Mouse (Mus musculus) embryonic facial prominence, embryonic 13.5 days (tissue): ENCODE data around the gene Irak1. TPM values are rescaled to one million over a fixed set of nuclear protein-coding genes. Genes with fewer than 3 reads are reported as not detected.

ENCODE experiments used
- ATAC-seq: fragments of 200-750 bp; cut with Nextera tagmentation; 2 replicates; pipeline ENCODE4 v1.8.0; 2017; ENCODE audit warnings: low read depth; ENCODE audit not compliant: insufficient number of reproducible peaks, insufficient read depth, low FRiP score, low TSS enrichment
- H3K27ac ChIP-seq: fragments of 300-500 bp; sonication (generic); 2 replicates; pipeline ENCODE4 v1.5.1; 2015; ENCODE audit warnings: moderate library complexity, mild to moderate bottlenecking, inconsistent platforms
- H3K27me3 ChIP-seq: fragments of 300-500 bp; sonication (generic); 2 replicates; pipeline ENCODE4 v1.6.1; 2015; ENCODE audit warnings: mild to moderate bottlenecking, inconsistent platforms
- H3K36me3 ChIP-seq: fragments of 300-500 bp; sonication (generic); 2 replicates; pipeline ENCODE4 v1.6.1; 2015; ENCODE audit warnings: mild to moderate bottlenecking, inconsistent platforms
- H3K4me1 ChIP-seq: fragments of 300-500 bp; sonication (generic); 2 replicates; pipeline ENCODE4 v1.6.1; 2015; ENCODE audit warnings: inconsistent platforms
- H3K4me2 ChIP-seq: fragments of 300-500 bp; sonication (generic); 2 replicates; pipeline ENCODE4 v1.6.1; 2015; ENCODE audit warnings: moderate library complexity, mild to moderate bottlenecking, inconsistent platforms
- H3K4me3 ChIP-seq: fragments of 300-500 bp; sonication (generic); 2 replicates; pipeline ENCODE4 v1.5.1; 2015; ENCODE audit warnings: mild to moderate bottlenecking, inconsistent platforms
- H3K9ac ChIP-seq: fragments of 300-500 bp; sonication (generic); 2 replicates; pipeline ENCODE4 v1.6.1; 2015; ENCODE audit warnings: mild to moderate bottlenecking, inconsistent platforms
- H3K9me3 ChIP-seq: fragments of 300-500 bp; sonication (generic); 2 replicates; pipeline ENCODE4 v1.6.1; 2016; ENCODE audit warnings: inconsistent platforms
- WGBS: fragments of 180-500 bp; shearing (Covaris S2); methylation state at CpG from one replicate; pipeline ENCODE4 v1.1.7; 2015; ENCODE audit warnings: mixed read lengths; 5-methylcytosine and 5-hydroxymethylcytosine counted together
- microRNA counts: library from miRNA; unstranded; fragments of <30 nt; microRNA quantifications from one replicate; lab custom pipeline; 2016
- microRNA-seq: library from miRNA; unstranded; fragments of <30 nt; microRNA quantifications from one replicate; pipeline ENCODE4, GENCODE M21; 2016
- polyA plus RNA-seq: library from polyadenylated mRNA; unstranded; fragments of >200 nt; fragmentation: Nextera tagmentation; extraction: Ambion mirVana; gene quantifications from 2 replicates; pipeline ENCODE4 v1.2.1, GENCODE M21; 2015

The Irak1 gene
- polyA plus RNA-seq, 1 experiment from 2014 or later: 60.4 TPM

- ATAC-seq: no peak
- Histone ChIP-seq H3K4me3 (peak overlapping the region; percentile 69), H3K4me1 (peaks cover 21% of the 10 kb centered on the region), H3K4me2 (peak overlapping the region; percentile 71), H3K27me3 (peaks cover 13% of the 10 kb centered on the region; the same call in 1 of the 2 replicates), H3K27ac (peak overlapping the region; percentile 99), H3K36me3 (no peaks in the 10 kb centered on the region), H3K9ac (peak overlapping the region; percentile 78), H3K9me3 (no peaks in the 10 kb centered on the region)
- WGBS: 24% methylated on average over 20 of the region's 20 CpGs
Measured at GRCm38 (mm10) chrX:73965307-73965706, 58.4 kb downstream of the Irak1 start.

DNA sequence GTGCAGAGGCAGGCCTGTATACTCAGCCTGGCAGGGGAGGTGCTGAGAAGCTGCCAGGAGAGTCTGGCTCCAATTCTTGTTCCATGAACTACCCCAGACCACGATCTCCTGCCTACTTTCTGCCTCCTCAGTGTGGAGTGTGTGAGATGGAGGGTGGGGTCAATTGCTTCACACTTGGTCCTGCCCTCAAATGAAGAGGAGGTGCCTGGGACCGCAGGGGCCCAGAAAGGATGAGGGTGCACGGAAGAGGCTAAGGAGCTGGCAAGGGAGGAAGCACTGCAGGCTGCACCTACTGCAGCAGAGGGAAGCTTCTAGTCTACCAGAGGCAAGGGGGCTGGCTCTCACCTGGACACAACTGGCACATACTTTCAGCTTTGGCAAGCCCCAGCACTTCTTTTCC, 59.4 kb downstream of the Irak1 start:
- Histone ChIP-seq H3K27me3 (peaks cover 13% of the 10 kb centered on the region; the same call in 1 of the 2 replicates), H3K4me2 (peak overlapping the region; percentile 71), H3K4me1 (peaks cover 21% of the 10 kb centered on the region), H3K4me3 (peak overlapping the region; percentile 69), H3K9me3 (no peaks in the 10 kb centered on the region), H3K36me3 (peaks cover 2% of the 10 kb centered on the region), H3K27ac (no peak overlapping the region), H3K9ac (peak overlapping the region; percentile 78)
- 44% methylated on average over 3 of the region's 3 CpGs for WGBS
- ATAC-seq: no peak

MicroRNA genes within 50 kb of the gene (microRNA counts, 519-probe panel; counts per million panel counts)
- microRNA mmu-miR-718 (lab: Ali Mortazavi, UCI): 236 counts per million, percentile 44 among the panel's probes with 10 or more counts

Small RNAs within 50 kb of the gene (microRNA-seq; reads per million reads assigned to microRNA genes)
- gene Mir5132 (0.55 reads per million), gene Mir718 (not detected)

Other genes starting within 250 kb of the Irak1 start
- 3.0 and 3.5 TPM in 2 replicates for gene Srpk3, start 249.5 kb downstream of the Irak1 start, polyA plus RNA-seq
- gene Idh3g, start 237.0 kb downstream of the Irak1 start, polyA plus RNA-seq: 204 and 207 TPM in 2 replicates
- gene Ssr4, start 236.9 kb downstream of the Irak1 start, polyA plus RNA-seq: 182 and 192 TPM in 2 replicates
- 1.7 and 2.1 TPM in 2 replicates for gene Pdzd4, start 198.9 kb downstream of the Irak1 start, polyA plus RNA-seq
- 0.07 and 0.17 TPM in 2 replicates for gene Avpr2, start 131.8 kb downstream of the Irak1 start, polyA plus RNA-seq
- gene L1cam, start 127.8 kb downstream of the Irak1 start, polyA plus RNA-seq: 3.2 and 4.3 TPM in 2 replicates
- gene Arhgap4, start 102.0 kb downstream of the Irak1 start, polyA plus RNA-seq: 3.3 and 3.4 TPM in 2 replicates
- 132 and 151 TPM in 2 replicates for gene Naa10, start 102.0 kb downstream of the Irak1 start, polyA plus RNA-seq
- 25.7 and 27.6 TPM in 2 replicates for gene Renbp, start 93.1 kb downstream of the Irak1 start, polyA plus RNA-seq
- gene Hcfc1, start 57.6 kb downstream of the Irak1 start, polyA plus RNA-seq: 58.1 and 65.4 TPM in 2 replicates
- not detected in 2 replicates for gene Opn1mw, start 103.5 kb upstream of the Irak1 start, polyA plus RNA-seq
- gene Mecp2, start 111.4 kb upstream of the Irak1 start, polyA plus RNA-seq: 12.1 and 12.6 TPM in 2 replicates
- gene Tex28, start 143.9 kb upstream of the Irak1 start, polyA plus RNA-seq: not detected in 2 replicates
- gene Tktl1, start 153.3 kb upstream of the Irak1 start, polyA plus RNA-seq: 0.14 TPM in 1 of 2 replicates, not detected in the other
- 289 and 307 TPM in 2 replicates for gene Flna, start 225.9 kb upstream of the Irak1 start, polyA plus RNA-seq
- 28.9 and 31.6 TPM in 2 replicates for gene Emd, start 230.8 kb upstream of the Irak1 start, polyA plus RNA-seq
- 776 and 892 TPM in 2 replicates for gene Rpl10, start 246.9 kb upstream of the Irak1 start, polyA plus RNA-seq